Mouse (Mus musculus) kidney, adult 8-10 months (tissue): ENCODE measurements at regions not wholly inside any gene's neighbourhood (a gene's known extent, or its start where the extent isn't known, plus 50 kb on each side); places are given as distances from the start of the nearest gene placed in this dataset.
A peak's percentile ranks its signal among the peaks of the same experiment; 100 is the strongest.

Source experiments
- DNase-seq, 2 experiments: peaks; one replicate each; pipeline ENCODE4 v3.0.0; 2022

- no peak for DNase-seq
These were observed 55.4 kb downstream of the Pja1 start for GRCm38 (mm10) chrX:99415701-99416100.

- DNase-seq: no peak
These were observed 60.1 kb downstream of the Pja1 start for GRCm38 (mm10) chrX:99410942-99411341.

- no peak for DNase-seq
These were observed 61.2 kb downstream of the Pja1 start for GRCm38 (mm10) chrX:99409858-99410257.

GRCm38 (mm10) chrX:99409331-99409730 lies 61.7 kb downstream of the Pja1 start:
- no peak for DNase-seq

GRCm38 (mm10) chrX:99408804-99409203 lies 62.3 kb downstream of the Pja1 start:
- no peak for DNase-seq

- no peak for DNase-seq
These were observed 65.2 kb downstream of the Pja1 start for GRCm38 (mm10) chrX:99405843-99406242.

GRCm38 (mm10) chrX:99403521-99404149 lies 67.4 kb downstream of the Pja1 start:
- DNase-seq: no peak

GRCm38 (mm10) chrX:99402841-99403520 lies 68.1 kb downstream of the Pja1 start:
- peak in 1 of 2 experiments; percentile 20 for DNase-seq

- no peak for DNase-seq
These were observed 73.7 kb downstream of the Pja1 start for GRCm38 (mm10) chrX:99397344-99397743.

- no peak for DNase-seq
These were observed 74.9 kb downstream of the Pja1 start for GRCm38 (mm10) chrX:99396180-99396579.

GRCm38 (mm10) chrX:99395067-99395466 lies 76.0 kb downstream of the Pja1 start:
- DNase-seq: no peak

- DNase-seq: peak; percentile 39 to 49
These were observed 79.4 kb downstream of the Pja1 start for GRCm38 (mm10) chrX:99391628-99392027.

GRCm38 (mm10) chrX:99390462-99390838 lies 80.6 kb downstream of the Pja1 start:
- no peak for DNase-seq

- no peak for DNase-seq
These were observed 81.2 kb downstream of the Pja1 start for GRCm38 (mm10) chrX:99389778-99390461.

GRCm38 (mm10) chrX:99370711-99371110 lies 100.4 kb downstream of the Pja1 start:
- no peak for DNase-seq

- DNase-seq: no peak
These were observed 101.7 kb downstream of the Pja1 start for GRCm38 (mm10) chrX:99369258-99369900.

GRCm38 (mm10) chrX:99364072-99364471 lies 107.0 kb downstream of the Pja1 start:
- DNase-seq: no peak

GRCm38 (mm10) chrX:99360095-99360890 lies 110.8 kb downstream of the Pja1 start:
- DNase-seq: no peak

- peak; percentile 28 to 39 for DNase-seq
These were observed 112.3 kb downstream of the Pja1 start for GRCm38 (mm10) chrX:99358784-99359183.

- DNase-seq: no peak
These were observed 112.9 kb downstream of the Pja1 start for GRCm38 (mm10) chrX:99358051-99358617.

- no peak for DNase-seq
These were observed 115.9 kb downstream of the Pja1 start for GRCm38 (mm10) chrX:99355128-99355527.

GRCm38 (mm10) chrX:99350233-99350632 lies 120.8 kb downstream of the Pja1 start:
- DNase-seq: no peak
